Mouse (Mus musculus) kidney, postnatal 14 days (tissue): ENCODE data around the gene Ror1.

Experiments
- DNase-seq: peaks from one replicate; pipeline ENCODE4 v3.0.0; 2022; ENCODE audit warnings: mixed read lengths

Ror1 gene

DNA sequence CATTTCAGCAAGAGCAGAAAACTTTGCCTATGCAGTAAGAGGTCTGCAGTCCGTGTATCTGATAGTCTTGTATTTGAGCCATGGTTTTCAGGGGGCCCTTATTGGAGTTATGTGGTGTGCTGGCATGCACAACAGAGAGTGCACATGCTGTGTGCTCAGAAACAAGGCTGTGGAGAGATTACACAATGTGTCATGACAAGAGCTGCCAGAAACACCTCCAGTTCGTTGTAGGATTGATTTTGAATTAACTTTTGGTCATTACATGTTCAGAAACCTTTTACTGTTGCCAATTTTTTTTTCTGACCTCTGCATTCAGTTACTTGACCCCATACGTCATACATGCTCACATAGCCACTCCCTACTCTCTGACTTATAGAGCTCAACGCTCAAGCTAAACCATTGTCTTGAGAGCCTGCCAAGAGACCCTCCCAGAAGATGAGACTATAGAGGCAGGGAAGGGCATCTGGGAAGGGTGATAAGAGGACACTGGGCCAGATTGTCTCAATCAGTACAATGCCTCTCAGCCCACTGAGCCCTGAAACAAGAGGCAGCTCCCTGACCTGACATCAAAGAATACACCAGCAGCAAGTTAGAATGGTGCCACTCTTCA, 232.9 kb downstream of the Ror1 start:
- no peak for DNase-seq

DNA sequence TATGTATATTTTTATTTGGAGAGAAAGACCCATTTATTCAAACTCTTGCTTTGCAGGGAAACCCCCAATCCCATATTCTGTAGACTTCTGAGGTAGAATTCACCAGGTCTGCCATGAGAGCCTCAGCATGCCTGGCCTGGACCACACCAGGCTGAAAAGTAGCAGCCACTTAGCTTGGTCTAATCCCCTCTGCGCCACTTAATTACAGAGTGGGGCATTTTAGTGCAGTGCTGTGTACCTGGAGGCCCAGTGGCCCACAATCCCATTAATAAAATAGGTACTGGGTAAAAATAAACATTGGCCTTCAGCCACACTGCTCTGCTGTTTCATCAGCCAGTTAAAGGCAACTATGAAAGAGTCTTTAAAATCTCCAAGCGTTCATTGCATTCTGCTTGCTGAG, 239.6 kb downstream of the Ror1 start:
- DNase-seq: no peak

DNA sequence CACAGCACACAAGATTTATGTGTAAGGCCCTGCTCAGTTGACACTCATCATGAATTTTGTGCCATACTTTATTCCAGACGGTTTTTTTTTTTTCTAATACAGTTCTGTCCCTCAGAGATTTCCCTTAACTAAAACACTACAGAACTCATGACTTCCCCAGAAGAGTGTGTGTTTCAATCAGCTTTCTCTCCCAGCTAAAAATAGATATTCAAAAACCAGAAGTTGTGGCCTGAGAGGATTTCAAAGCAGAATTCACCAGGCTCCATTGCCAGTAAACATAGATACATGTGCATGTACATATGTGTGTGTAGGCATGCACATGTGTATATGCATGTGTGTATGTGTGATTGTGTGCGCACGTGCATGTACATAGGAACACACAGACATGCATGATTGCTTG, 252.2 kb downstream of the Ror1 start:
- DNase-seq: no peak

DNA sequence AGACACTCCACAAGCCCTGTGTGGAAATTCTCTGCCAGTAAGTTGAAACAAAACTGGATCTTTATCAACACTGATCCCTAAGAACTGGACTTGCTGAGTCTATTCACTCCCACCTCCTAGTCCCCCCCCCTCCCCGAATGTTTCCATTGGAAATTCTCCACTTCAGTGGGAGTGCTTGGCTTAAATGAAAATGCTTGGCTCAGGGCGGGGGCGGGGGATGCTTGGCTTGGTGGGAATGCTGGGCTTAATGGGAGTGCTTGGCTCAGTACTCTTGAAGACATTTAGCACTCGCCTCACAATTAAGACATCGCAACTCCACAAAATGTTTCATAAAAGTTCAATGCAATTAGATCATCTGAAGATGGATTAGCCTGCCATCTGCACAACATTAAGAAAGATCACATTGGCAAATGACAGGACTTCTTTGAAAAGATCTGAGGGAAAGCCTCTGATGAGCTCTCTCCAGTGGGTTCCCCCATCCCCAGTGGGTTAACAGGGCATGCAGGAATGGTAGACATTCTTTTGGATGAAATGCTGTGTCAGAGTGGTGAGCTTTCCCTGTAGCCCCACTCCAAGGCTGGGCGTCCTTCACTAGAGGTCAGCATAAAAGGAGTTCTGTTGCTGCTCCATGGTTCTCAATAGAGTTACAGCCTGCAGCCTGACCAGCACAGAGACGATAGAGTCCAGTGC, 254.7 kb downstream of the Ror1 start:
- DNase-seq: no peak

GRCm38 (mm10) chr4:100351797-100352290, 256.3 kb downstream of the Ror1 start:
- no peak for DNase-seq

DNA sequence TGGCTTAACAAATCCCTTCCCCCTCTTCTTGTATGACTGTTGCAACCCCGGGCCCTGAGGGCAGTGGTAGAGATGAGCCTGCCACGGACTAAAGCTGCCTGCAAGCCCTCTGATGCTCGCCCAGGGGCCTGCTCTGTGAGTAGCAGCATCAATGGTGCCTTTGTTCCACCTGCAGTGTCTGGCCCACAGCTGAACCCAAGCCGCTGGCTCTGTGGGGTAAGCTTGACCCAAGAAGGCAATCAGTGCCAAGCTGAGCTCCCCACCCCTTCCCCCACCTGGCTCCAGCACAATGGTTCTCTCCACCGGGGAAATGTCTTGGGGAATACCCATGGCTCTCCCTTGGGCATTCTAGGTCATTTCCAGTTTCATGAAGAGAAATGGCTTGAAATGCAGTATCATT, 260.0 kb downstream of the Ror1 start:
- DNase-seq: no peak

DNA sequence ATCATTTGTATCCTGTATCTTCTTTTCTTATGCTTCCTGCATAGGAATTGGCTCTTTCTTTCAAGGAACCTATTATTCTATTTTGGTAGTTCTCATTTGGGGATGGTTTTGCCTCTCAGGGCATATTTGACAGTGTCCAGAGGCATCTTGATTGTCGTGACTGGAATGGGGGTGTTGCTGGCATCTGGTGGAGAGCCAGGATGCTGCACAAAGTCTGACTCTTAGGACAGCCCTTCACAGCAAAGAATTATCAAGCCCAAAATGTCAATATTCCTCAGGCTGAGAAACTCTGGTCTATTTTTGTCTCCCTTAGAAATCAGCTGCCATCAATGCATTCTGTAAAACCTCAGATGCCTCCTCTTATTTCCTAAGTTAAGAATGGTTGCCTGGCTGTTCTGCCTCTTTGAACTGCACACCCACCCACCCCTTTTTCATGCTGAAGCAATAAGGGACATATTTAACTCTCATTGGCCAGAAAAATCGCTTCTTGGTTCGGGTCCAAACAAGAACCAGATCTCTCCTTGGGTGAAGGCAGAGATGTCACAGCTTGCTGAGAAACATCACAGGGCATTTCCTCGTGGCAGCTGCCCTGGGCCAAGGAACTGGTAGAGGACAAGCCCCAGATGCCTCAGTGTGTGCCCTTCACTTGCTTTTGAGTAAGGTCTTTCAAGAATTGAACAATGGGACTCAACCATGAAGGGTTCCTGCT, 262.4 kb downstream of the Ror1 start:
- no peak for DNase-seq

DNA sequence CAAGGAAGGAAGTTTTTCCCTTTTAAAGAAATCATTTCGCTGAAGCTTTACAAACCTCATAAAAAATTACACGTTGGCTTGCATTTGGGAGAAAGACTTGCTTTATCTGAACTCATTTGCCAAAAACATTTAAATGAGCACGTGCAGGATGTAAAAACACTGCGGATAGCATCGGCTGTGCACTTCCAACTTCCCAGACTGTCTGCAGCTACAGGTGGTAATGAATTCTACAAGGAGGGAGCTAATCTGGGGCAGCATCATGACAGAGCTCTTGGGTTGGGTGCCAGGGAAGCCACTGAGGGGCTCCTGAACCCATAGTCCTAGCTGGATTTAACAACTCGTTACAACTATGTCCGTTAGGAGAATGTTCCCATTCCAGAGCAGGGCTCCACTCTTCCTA, 268.1 kb downstream of the Ror1 start:
- DNase-seq: no peak

DNA sequence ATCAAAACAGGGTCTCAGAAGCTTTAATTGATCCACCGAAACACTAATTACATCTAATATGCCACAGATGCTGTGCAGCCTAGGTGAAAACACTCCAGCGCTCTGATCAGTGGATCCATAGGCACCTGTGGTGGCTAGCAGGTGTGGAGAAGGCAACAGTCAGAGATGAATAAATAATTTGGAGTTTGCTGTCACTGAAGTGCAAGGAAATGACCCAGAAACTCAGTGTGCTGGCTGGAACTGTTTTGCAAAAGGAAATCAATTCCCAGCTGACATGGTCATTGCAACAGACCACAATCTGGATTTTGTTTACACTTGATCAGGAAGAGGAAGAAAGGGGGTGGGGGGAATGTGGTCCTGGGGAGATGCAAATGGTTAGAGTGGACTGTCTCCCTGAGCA, 273.1 kb downstream of the Ror1 start:
- no peak for DNase-seq

DNA sequence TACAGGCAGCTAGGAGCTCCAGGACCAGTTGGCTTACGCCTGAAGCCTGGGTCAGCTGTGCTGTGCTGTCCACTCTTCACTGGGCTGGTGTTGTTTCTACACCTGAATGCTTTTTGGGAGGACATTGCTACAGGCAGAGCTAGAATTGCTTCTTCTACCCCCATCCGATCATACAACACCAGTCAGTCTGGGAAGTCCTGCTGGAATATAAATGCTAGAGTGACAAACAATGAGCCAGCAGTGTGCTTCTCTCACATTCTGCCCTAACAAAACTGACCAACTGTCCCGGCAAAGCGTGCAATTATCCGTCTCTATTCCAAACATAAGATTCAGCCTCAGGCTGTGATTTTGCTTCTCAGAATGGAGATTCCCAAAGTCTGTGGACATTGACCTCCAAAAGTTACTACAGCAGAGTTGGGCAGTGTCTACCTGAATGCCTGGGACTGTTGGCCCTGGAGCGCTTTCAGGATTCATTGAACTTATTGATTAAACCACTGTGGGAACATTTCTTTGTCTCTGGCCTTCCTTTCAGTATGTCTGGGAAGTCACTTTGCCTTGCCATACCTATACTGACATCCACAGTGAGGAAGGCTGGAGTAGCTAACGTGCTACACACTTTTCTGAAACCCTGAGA, 274.1 kb downstream of the Ror1 start:
- no peak for DNase-seq

- no peak for DNase-seq
These were observed 277.2 kb downstream of the Ror1 start for GRCm38 (mm10) chr4:100372806-100373205.

- no peak for DNase-seq
These were observed 278.2 kb downstream of the Ror1 start for GRCm38 (mm10) chr4:100373780-100374179.

- no peak for DNase-seq
These were observed 279.7 kb downstream of the Ror1 start for GRCm38 (mm10) chr4:100375286-100375685.

GRCm38 (mm10) chr4:100376163-100376562, 280.6 kb downstream of the Ror1 start:
- DNase-seq: no peak

- peak; percentile 24 for DNase-seq
These were observed 281.6 kb downstream of the Ror1 start for GRCm38 (mm10) chr4:100377231-100377630.

GRCm38 (mm10) chr4:100377996-100378395, 282.4 kb downstream of the Ror1 start:
- no peak for DNase-seq

- DNase-seq: no peak
These were observed 286.2 kb downstream of the Ror1 start for GRCm38 (mm10) chr4:100381760-100382159.

- DNase-seq: no peak
These were observed 290.8 kb downstream of the Ror1 start for GRCm38 (mm10) chr4:100386272-100386988.

GRCm38 (mm10) chr4:100390436-100390835, 294.8 kb downstream of the Ror1 start:
- DNase-seq: peak; percentile 10

DNA sequence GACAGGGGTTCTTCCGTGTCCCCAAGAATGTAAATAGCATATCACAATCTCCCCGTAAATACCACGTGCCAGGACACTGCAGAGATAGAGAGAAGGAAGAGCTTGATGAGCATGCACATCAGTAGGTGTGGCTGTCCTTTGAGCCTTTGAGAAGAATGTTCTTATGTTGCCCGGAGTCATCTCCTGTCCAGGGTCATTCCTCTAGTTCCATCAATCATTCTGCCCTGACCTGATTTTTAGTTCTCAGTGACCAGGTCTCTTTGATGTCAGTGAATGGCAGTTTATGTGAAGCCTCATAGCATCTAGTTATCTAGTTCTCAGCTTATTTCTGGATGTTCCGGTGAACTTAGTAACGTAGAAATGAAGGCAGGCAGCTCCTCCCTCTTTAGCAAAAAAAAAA, 295.4 kb downstream of the Ror1 start:
- no peak for DNase-seq

DNA sequence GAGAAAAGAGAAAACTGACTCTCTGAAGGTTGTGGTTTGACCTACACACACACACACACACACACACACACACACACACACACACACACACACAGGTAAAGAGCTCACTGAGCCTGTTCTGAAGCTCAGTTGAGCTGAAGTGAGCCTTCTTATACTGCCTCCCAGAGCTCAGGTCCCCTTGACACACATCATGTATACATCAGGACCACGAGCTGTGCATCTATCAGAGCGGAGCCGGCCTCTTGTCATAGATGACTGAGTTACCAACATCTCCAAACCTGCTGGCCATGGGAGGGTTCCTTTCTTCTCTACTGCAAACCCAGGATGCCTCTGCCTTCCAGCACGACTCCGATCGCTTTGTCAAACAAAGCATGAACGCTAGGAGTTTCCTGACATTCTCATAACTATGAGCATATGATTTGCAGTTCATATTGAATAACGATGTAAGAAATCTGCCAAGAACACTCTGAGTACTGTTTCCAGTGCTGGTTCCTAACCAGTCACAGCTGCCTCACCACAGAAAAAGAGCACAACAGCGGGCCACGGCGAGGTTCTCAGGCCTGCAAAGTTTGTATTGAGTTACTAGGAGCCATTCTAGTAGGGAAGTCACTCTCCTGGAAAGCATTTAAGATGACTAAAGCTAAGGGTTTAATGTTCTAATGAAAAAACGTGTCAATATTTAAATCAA, 297.9 kb downstream of the Ror1 start:
- peak; percentile 19 for DNase-seq

- no peak for DNase-seq
These were observed 299.8 kb downstream of the Ror1 start for GRCm38 (mm10) chr4:100395407-100395806.
